Mouse (Mus musculus): ENCODE results near the gene Btrc. TPM values are rescaled to one million over a fixed set of nuclear protein-coding genes. Genes with fewer than 3 reads are reported as not detected.

Btrc gene
- total RNA-seq, 2 experiments from 2014 or later = 23.8 to 28.3 TPM

- peak; percentile 42 for DNase-seq (ENCODE audit: low spot score)
These were observed 109.4 kb downstream of the Btrc start for GRCm38 (mm10) chr19:45472691-45473520.

- no peak for DNase-seq (ENCODE audit: low spot score)
These were observed 111.2 kb downstream of the Btrc start for GRCm38 (mm10) chr19:45474686-45475085.

- peak; percentile 34 for DNase-seq (ENCODE audit: low spot score)
These were observed 112.5 kb downstream of the Btrc start for GRCm38 (mm10) chr19:45475928-45476553.

DNA sequence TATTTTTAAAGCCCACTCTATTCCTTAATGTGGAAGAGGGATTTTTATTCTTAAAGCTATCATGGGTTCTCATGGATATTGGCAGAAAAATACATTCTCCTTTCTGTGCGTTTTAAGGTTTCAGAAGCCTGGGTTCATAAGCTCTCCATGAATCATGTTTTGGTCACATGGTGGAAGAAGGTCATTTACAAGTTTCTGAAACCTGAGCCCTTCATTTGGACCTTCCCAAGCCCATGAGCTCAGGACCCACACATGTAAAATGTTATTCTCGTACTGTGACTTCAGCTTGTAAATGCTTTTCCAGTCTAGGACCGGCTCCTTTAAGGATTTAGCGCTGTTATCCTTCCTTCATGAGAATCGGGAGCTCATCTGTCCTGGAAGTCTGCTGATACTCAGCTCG is 116.0 kb downstream of the Btrc start:
- DNase-seq (ENCODE audit: low spot score) = peak; percentile 52

DNA sequence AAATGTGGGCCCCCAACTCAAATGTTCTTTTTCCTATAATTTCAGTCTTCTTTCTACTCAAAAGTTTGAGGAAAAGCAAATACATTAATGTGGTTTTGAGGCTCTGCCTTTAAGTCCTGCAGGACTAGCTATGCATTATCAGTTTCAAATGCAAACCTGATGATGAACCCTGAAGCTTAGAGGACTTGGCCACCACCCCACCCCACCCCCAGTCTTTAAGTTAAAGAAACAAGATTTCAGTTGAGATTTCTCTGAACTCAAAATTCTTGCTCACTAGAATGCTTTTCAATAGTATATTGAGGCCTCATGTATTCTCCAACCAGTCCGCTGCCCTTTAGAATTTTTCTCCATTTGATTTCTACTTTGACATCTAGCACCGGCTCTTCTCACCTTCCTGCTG is 117.0 kb downstream of the Btrc start:
- no peak for DNase-seq (ENCODE audit: low spot score)

- no peak for DNase-seq (ENCODE audit: low spot score)
These were observed 117.4 kb downstream of the Btrc start for GRCm38 (mm10) chr19:45480951-45481350.

- DNase-seq (ENCODE audit: low spot score) = no peak
These were observed 119.9 kb downstream of the Btrc start for GRCm38 (mm10) chr19:45483470-45483869.

DNA sequence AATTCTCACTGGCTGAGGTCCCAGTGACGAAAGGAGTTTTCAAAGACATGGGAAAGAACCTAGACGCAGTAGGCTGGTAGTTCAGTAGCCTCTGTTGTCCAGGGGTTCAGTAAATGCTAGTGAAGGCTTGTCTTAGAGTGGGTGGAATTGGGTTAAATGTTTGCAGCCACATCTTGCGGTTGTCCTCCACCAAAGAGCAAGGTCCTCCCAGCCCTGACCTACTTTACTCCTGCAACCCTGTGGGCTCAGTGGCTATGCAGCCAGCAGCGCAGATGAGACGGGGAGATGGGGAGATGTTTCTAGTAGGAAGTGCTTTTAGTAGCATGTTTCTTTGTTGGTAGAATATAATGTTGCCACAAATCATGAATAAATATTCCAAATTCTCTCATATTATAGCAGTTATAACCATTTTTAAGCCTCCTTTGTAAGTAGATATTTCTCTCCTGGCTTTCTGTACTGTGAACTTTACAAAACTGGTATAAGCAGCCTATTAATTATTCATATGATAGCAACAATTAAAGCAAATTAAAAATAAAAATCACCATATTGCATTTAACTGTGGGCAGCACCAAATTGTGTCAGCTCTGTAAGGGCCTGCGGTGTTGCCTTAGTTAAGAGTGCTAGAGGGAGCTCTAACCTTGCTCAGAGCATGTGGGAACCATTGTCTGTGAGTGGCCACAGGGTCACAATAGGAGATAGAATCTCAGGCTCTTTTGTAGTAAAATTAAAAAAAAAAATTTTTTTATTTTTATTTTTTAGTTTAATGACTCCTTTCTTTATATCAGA is 122.9 kb downstream of the Btrc start:
- DNase-seq (ENCODE audit: low spot score) = no peak

GRCm38 (mm10) chr19:45486992-45487387 is 123.5 kb downstream of the Btrc start:
- no peak for DNase-seq (ENCODE audit: low spot score)

DNA sequence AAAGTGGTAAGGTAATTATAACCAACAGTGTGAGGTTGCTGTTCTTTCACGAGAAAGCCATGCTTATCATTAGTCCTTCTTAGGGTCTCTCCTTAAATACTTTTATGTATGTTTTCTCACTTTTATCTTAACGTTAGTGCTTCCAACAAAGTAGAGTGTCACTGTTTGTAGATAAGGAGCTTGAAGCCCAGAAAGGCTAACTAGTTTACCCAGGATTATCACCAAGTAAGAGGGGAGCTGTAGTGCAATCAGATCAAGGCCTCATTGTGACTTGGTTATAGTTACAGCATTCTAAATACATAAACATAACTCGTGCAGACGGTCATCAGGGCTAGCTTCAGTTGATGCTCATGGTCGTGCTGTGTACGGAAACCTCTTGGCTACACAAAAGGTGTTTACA is 126.4 kb downstream of the Btrc start:
- DNase-seq (ENCODE audit: low spot score) = no peak

- no peak for DNase-seq (ENCODE audit: low spot score)
These were observed 127.7 kb downstream of the Btrc start for GRCm38 (mm10) chr19:45491246-45491645.

DNA sequence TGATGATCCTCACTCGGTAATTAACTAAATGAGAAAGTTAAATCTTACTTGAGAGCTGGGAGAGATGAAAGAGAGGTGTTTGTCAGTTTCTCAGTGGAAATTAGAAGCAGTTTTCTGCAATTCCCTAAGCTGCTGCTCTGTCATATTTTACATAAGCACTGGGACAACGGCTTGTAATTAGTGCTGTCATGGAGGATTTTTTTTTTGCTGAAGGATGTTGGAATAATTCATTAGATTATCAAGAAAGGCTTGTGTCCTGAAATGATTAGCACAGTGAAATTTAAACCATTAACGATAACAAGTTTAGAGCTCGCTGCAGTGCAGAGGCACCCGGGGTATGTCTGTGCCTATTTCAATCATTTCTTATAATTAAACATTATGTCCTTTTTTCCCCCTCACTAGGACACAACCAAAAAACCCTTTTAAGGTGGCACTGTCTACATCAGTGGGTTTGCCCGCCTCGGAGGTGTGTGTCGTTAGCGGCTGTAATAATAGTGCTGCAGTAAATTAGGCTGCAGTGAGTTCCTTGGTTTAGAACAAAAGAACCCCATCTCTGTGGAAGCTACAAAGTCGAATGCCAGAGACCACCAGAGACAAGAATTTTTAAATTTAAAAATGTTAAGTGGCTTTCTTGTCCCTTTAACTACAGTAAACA is 130.7 kb downstream of the Btrc start:
- DNase-seq (ENCODE audit: low spot score) = no peak

DNA sequence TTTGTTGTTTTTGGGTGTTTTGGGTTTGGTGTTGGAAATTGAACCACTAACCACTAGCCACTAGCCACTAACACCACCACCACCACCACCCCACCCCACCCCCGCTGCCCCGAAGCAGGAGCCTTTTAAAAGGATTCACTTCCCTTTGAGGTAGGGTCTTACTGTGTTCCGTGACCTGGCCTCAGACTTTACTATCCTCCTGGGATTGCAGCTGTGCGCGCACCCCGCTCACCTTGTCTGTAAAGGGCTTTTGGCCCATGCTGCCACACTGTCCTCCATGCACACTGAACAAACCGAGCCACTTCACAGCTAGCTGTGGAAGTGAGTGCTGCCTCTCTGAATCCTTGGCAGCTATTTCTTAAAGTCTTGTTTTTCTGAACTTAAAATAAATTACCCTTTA is 141.9 kb downstream of the Btrc start:
- no peak for DNase-seq (ENCODE audit: low spot score)

DNA sequence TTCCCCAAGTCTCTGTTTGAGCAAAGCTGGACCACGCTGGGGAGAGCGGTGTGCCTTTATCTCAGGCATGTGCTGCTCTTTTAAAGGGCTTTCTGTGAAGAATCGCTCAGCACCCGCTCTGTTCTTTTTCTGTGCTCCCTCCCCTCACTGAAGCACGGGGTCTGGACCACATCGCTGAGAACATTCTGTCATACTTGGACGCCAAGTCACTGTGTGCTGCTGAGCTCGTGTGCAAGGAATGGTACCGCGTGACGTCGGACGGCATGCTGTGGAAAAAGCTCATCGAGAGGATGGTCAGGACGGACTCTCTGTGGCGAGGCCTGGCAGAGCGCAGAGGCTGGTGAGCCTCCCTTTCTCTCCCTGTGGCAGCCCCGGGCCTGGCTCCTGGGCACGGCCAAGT is 144.0 kb downstream of the Btrc start:
- DNase-seq (ENCODE audit: low spot score) = peak; percentile 38

- no peak for DNase-seq (ENCODE audit: low spot score)
These were observed 147.1 kb downstream of the Btrc start for GRCm38 (mm10) chr19:45510680-45511079.

DNA sequence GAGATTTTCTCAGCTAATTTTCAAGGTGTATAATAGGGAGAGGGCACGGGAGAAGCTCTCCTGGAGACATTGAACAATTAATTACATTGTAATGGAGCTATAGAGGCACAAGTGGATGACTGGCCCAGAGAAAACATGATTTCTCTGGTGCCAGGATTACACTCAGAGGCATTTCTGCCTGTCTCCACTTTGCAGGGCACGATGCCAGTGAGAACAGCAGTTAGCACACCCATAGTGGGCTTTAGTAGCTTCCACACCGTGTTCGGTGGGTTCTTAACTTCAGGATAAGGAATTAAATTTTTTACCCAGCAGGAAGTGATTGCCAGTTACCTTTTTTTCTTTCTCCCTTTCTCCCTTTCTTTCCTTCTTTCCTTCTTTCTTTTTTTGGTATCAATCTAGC is 147.9 kb downstream of the Btrc start:
- DNase-seq (ENCODE audit: low spot score) = no peak

DNA sequence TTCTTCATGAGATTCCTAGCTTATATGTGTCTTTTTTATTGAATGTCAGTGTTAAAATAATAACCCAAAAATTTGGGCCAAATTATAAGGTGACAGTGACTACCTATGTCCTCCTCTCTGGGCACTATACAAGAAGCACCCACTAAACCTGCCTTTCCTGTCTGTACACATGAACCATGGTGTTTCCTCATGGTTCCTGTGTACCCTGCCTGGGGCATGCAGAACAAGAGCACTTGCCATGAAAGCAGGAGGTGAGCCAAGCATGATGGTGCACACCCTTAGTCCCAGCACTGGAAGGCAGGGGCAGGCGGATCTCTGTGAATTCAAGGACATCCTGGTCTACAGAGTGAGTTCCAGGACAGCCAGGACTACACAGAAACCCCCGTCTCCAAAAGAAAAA is 151.8 kb downstream of the Btrc start:
- no peak for DNase-seq (ENCODE audit: low spot score)

DNA sequence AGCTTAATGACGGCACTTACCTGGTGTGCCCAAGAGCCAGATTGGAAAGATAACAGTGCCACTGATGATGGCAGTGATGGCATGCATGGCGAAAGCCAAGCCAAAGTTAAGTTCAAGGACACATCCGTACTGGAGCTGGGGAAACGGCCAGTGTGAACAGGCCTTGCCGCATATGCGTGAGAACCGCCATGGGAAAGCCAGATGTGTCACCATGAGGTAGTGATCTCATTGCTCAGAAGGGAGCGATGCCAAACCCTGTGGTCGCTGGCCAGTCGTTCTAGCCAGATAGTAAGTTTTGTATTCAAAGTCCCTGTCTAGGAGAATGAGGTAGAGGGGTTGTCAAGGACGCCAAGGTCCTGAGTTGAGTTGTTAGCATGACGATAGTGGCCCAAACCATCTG is 152.7 kb downstream of the Btrc start:
- DNase-seq (ENCODE audit: low spot score) = no peak

GRCm38 (mm10) chr19:45527382-45527781 is 163.8 kb downstream of the Btrc start:
- DNase-seq (ENCODE audit: low spot score) = no peak

GRCm38 (mm10) chr19:45527931-45528534 is 164.5 kb downstream of the Btrc start:
- no peak for DNase-seq (ENCODE audit: low spot score)

DNA sequence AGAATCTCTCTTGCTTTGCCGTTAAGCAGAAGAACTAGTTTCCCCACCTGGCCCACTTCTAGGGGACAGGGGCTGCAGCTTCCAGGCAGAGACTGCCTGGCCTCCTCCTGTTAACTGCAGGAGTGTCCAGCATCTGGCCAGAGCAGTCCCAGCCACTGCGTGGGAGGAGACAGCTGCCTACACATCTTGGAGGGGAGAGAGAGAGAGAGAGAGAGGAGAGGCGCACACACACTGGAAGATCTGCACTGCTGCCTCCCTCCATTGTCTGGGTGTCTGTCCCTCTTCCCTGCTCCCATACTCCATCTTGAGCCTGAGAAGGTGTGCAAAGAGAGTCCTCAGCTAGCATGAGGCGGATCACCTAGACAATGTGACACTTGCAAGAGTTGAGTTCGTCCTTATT is 165.8 kb downstream of the Btrc start:
- no peak for DNase-seq (ENCODE audit: low spot score)

Measured in gastrocnemius, adult 18-20 months (tissue).